Mouse (Mus musculus): ENCODE measurements around the gene Il20ra. TPM values are rescaled to one million over a fixed set of nuclear protein-coding genes. Genes with fewer than 3 reads are reported as not detected.

The Il20ra gene
- polyA plus RNA-seq, 1 experiment from 2014 or later, result 0.18 TPM

DNA sequence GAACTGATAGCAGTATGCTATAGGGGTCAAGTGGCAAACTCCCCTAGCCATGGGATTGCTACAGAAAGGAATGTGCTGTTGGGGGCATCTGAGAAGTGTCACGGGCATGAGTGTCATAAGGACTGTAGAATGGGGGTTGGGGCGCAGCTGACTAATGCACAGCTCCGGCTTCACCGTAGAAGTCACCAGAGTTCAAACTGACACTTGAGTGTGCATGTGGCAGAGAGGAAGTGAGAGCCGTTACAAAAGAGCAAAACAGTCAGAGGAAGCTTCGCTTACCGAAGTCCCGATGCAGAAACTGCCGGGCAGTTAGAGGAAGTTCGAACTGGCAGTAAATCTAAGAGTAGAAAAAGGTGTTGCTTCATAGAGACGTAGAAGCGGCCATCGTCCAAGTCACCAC, 20.6 kb upstream of the Il20ra start:
- Histone ChIP-seq H3K9ac (replicated peaks; ENCODE audit: low read depth) (no peak overlapping the region), H3K4me3 (ENCODE audit: low read depth, low read length) (no peak overlapping the region), H3K4me1 (ENCODE audit: insufficient read depth, low read depth, low read length) (peaks cover 8% of the 10 kb centered on the region; the same call in 1 of the 2 replicates), H3K9me3 (ENCODE audit: low read length) (no peaks in the 10 kb centered on the region), H3K36me3 (ENCODE audit: insufficient read depth, low read length) (no peaks in the 10 kb centered on the region), H3K27me3 (replicated peaks; ENCODE audit: insufficient read depth, low read length) (no peaks in the 10 kb centered on the region), H3K4me2 (replicated peaks; ENCODE audit: low read depth, low read length) (peak overlapping the region; percentile 17; the same call in 1 of the 2 replicates), H3K27ac (ENCODE audit: low read length) (0 out of 2 replicates have a peak overlapping the region, but pooled peaks have one; percentile 33)
- ATAC-seq (peak; percentile 84), DNase-seq (ENCODE audit: low spot score) (peak; percentile 83)
- TF ChIP-seq EP300 (IDR thresholded peaks at IDR 0.05) (no peak; the same call in 1 of the 2 replicates), CTCF (IDR thresholded peaks at IDR 0.05) (no peak)
- 18% methylated on average over 13 of the region's 13 CpGs for WGBS

DNA sequence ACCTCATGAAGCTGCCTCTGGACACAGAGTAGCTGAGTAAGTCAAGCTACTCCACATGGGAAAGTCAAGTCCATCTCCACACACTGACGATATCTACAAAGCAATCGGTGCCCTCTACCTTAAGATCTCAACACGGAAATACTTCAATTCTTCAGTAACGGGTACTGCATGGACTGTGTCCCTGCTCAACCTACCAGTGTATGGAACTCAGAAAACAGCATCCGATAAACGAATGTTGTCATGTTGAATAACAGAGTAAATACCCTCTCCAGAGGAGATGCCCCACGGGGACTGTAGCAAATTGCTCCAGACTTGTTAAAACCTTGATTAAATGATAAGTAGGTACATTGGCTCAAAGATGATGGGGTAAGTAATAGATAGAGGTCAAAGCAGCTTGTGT, 20.0 kb upstream of the Il20ra start:
- peaks cover 8% of the 10 kb centered on the region; the same call in 1 of the 2 replicates for H3K4me1 ChIP-seq (ENCODE audit: insufficient read depth, low read depth, low read length)
- peak overlapping the region; percentile 17; the same call in 1 of the 2 replicates for H3K4me2 ChIP-seq (replicated peaks; ENCODE audit: low read depth, low read length)
- H3K27me3 ChIP-seq (replicated peaks; ENCODE audit: insufficient read depth, low read length), result no peaks in the 10 kb centered on the region
- H3K36me3 ChIP-seq (ENCODE audit: insufficient read depth, low read length), result no peaks in the 10 kb centered on the region
- DNase-seq (ENCODE audit: low spot score) (no peak), ATAC-seq (0 out of 2 replicates have a peak, but pooled peaks have one; percentile 7)
- H3K27ac ChIP-seq (ENCODE audit: low read length), result 0 out of 2 replicates have a peak overlapping the region, but pooled peaks have one; percentile 11
- TF ChIP-seq EP300 (IDR thresholded peaks at IDR 0.05), result no peak
- no peak for TF ChIP-seq CTCF (IDR thresholded peaks at IDR 0.05)
- no peak overlapping the region for H3K9ac ChIP-seq (replicated peaks; ENCODE audit: low read depth)
- 77% methylated on average over 7 of the region's 7 CpGs for WGBS
- no peak overlapping the region for H3K4me3 ChIP-seq (ENCODE audit: low read depth, low read length)
- H3K9me3 ChIP-seq (ENCODE audit: low read length), result no peaks in the 10 kb centered on the region

- H3K9ac ChIP-seq (replicated peaks; ENCODE audit: low read depth), result no peak overlapping the region
- no peaks in the 10 kb centered on the region for H3K9me3 ChIP-seq (ENCODE audit: low read length)
- no peaks in the 10 kb centered on the region for H3K36me3 ChIP-seq (ENCODE audit: insufficient read depth, low read length)
- DNase-seq (ENCODE audit: low spot score), result peak; percentile 83
- ATAC-seq, result peak; percentile 76
- no peak overlapping the region for H3K4me3 ChIP-seq (ENCODE audit: low read depth, low read length)
- peaks cover 8% of the 10 kb centered on the region; the same call in 1 of the 2 replicates for H3K4me1 ChIP-seq (ENCODE audit: insufficient read depth, low read depth, low read length)
- TF ChIP-seq CTCF (IDR thresholded peaks at IDR 0.05) (peak; percentile 89), EP300 (IDR thresholded peaks at IDR 0.05) (no peak)
- no peak overlapping the region for H3K4me2 ChIP-seq (replicated peaks; ENCODE audit: low read depth, low read length)
- WGBS, result 30% methylated on average over 8 of the region's 8 CpGs
- H3K27me3 ChIP-seq (replicated peaks; ENCODE audit: insufficient read depth, low read length), result no peaks in the 10 kb centered on the region
- H3K27ac ChIP-seq (ENCODE audit: low read length), result no peak overlapping the region
These were observed 19.4 kb upstream of the Il20ra start for GRCm38 (mm10) chr10:19692988-19693387.

DNA sequence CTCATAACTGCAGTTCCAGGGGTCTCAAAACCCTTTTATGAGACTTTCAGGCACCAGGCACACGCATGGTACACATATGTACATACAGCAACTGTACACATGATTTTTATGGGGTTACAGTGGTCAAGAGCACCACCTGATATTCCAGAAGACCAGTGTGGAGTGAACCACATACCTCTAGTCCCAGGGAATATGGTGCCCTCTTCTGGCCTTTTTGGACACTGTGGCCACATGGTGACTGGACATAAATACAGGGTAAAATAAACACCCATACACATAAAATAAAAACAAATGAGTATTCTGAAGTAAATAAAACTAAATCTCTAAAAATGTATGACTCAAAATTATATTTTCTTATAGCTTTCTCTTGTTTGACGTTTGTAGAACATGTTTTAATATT, 18.7 kb upstream of the Il20ra start:
- ATAC-seq (no peak), DNase-seq (ENCODE audit: low spot score) (no peak)
- 70% methylated on average over 2 of the region's 2 CpGs for WGBS
- Histone ChIP-seq H3K4me3 (ENCODE audit: low read depth, low read length) (no peak overlapping the region), H3K4me1 (ENCODE audit: insufficient read depth, low read depth, low read length) (peaks cover 8% of the 10 kb centered on the region; the same call in 1 of the 2 replicates), H3K9ac (replicated peaks; ENCODE audit: low read depth) (no peak overlapping the region), H3K27ac (ENCODE audit: low read length) (no peak overlapping the region), H3K36me3 (ENCODE audit: insufficient read depth, low read length) (no peaks in the 10 kb centered on the region), H3K9me3 (ENCODE audit: low read length) (no peaks in the 10 kb centered on the region), H3K27me3 (replicated peaks; ENCODE audit: insufficient read depth, low read length) (no peaks in the 10 kb centered on the region), H3K4me2 (replicated peaks; ENCODE audit: low read depth, low read length) (no peak overlapping the region)
- TF ChIP-seq CTCF (IDR thresholded peaks at IDR 0.05) (peak; percentile 52), EP300 (IDR thresholded peaks at IDR 0.05) (no peak)

DNA sequence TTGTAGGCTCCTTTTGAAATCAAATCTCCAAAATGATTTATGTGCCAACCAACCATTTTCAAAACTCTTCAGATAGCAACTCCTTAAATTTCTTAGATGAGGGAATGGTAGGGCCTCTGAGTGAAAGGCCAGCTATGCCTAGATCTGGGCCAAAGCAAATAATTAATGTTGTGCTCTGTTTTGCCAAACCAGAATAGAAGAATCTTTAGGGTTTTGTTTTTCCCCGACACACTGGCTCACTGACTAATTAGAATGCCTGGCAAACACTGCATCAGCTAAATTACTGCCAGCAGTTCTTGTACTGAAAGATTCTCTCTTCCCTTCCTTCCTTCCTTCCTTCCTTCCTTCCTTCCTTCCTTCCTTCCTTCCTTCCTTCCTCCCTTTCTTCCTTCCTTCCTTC, 13.0 kb upstream of the Il20ra start:
- TF ChIP-seq CTCF (IDR thresholded peaks at IDR 0.05), result no peak
- no peak for TF ChIP-seq EP300 (IDR thresholded peaks at IDR 0.05)
- Histone ChIP-seq H3K9ac (replicated peaks; ENCODE audit: low read depth) (no peak overlapping the region), H3K9me3 (ENCODE audit: low read length) (no peaks in the 10 kb centered on the region), H3K4me2 (replicated peaks; ENCODE audit: low read depth, low read length) (no peak overlapping the region), H3K4me3 (ENCODE audit: low read depth, low read length) (no peak overlapping the region), H3K27me3 (replicated peaks; ENCODE audit: insufficient read depth, low read length) (no peaks in the 10 kb centered on the region), H3K36me3 (ENCODE audit: insufficient read depth, low read length) (no peaks in the 10 kb centered on the region), H3K4me1 (ENCODE audit: insufficient read depth, low read depth, low read length) (no peaks in the 10 kb centered on the region), H3K27ac (ENCODE audit: low read length) (no peak overlapping the region)
- ATAC-seq, result no peak
- no peak for DNase-seq (ENCODE audit: low spot score)
- 58% methylated on average over 1 of the region's 1 CpGs for WGBS

DNA sequence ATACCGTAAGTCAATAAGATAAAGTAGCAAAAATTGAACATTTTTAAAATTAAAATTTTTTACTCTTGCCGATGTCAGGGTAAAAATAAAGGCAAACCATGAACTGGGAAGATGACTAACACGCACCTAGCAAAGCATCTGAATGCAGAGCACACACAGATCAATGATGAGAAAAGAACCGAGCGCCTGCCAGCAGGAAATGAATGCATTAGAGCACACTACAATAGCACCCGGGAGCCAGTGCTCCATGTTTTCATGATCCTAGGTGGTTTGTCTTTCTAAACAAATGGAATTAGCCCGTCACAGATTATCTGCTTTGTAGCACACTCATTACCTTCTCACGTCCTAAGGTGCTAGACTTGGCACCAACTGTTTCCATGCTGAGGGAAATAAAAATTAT, 7.9 kb upstream of the Il20ra start:
- Histone ChIP-seq H3K4me1 (ENCODE audit: insufficient read depth, low read depth, low read length) (no peaks in the 10 kb centered on the region), H3K36me3 (ENCODE audit: insufficient read depth, low read length) (no peaks in the 10 kb centered on the region), H3K4me3 (ENCODE audit: low read depth, low read length) (no peak overlapping the region), H3K27ac (ENCODE audit: low read length) (no peak overlapping the region), H3K9me3 (ENCODE audit: low read length) (no peaks in the 10 kb centered on the region), H3K27me3 (replicated peaks; ENCODE audit: insufficient read depth, low read length) (no peaks in the 10 kb centered on the region), H3K4me2 (replicated peaks; ENCODE audit: low read depth, low read length) (no peak overlapping the region), H3K9ac (replicated peaks; ENCODE audit: low read depth) (no peak overlapping the region)
- WGBS, result 68% methylated on average over 8 of the region's 8 CpGs
- ATAC-seq, result no peak
- TF ChIP-seq EP300 (IDR thresholded peaks at IDR 0.05) (no peak), CTCF (IDR thresholded peaks at IDR 0.05) (no peak)
- no peak for DNase-seq (ENCODE audit: low spot score)

GRCm38 (mm10) chr10:19707768-19708167, 4.6 kb upstream of the Il20ra start:
- no peak for TF ChIP-seq EP300 (IDR thresholded peaks at IDR 0.05)
- TF ChIP-seq CTCF (IDR thresholded peaks at IDR 0.05), result no peak
- no peak overlapping the region for H3K4me2 ChIP-seq (replicated peaks; ENCODE audit: low read depth, low read length)

More at GRCm38 (mm10) chr10:19707768-19708167, 4.6 kb upstream of the Il20ra start:
- ATAC-seq (no peak), DNase-seq (ENCODE audit: low spot score) (no peak)
- H3K4me3 ChIP-seq (ENCODE audit: low read depth, low read length), result no peak overlapping the region
- H3K36me3 ChIP-seq (ENCODE audit: insufficient read depth, low read length), result no peaks in the 10 kb centered on the region
- H3K9ac ChIP-seq (replicated peaks; ENCODE audit: low read depth), result no peak overlapping the region
- WGBS, result 65% methylated on average over 12 of the region's 12 CpGs
- H3K4me1 ChIP-seq (ENCODE audit: insufficient read depth, low read depth, low read length), result no peaks in the 10 kb centered on the region; the same call in 1 of the 2 replicates
- H3K27me3 ChIP-seq (replicated peaks; ENCODE audit: insufficient read depth, low read length), result no peaks in the 10 kb centered on the region
- no peaks in the 10 kb centered on the region for H3K9me3 ChIP-seq (ENCODE audit: low read length)
- H3K27ac ChIP-seq (ENCODE audit: low read length), result no peak overlapping the region
